Mouse (Mus musculus) myocyte (in vitro differentiated cells): ENCODE results near the gene Hsd17b12.

ENCODE experiments used
- CEBPB ChIP-seq: IDR thresholded peaks from 2 replicates; pipeline ENCODE4 v1.6.1; 2011; ENCODE audit warnings: mild to moderate bottlenecking, moderate library complexity; ENCODE audit not compliant: poor library complexity, insufficient read depth, severe bottlenecking
- E2F4 ChIP-seq: IDR thresholded peaks from one replicate; pipeline ENCODE4 v1.6.1; 2011; ENCODE audit warnings: mild to moderate bottlenecking, control low read depth, moderate library complexity; ENCODE audit not compliant: insufficient read depth
- MAX ChIP-seq: IDR thresholded peaks from one replicate; pipeline ENCODE4 v1.6.1; 2011; ENCODE audit warnings: low read depth, mild to moderate bottlenecking, control low read depth
- MYOG ChIP-seq, 3 experiments: IDR thresholded peaks; one replicate each; pipeline ENCODE4 v1.6.1; 2011; ENCODE audit warnings: control low read depth in 2 of 3, low read depth in 2 of 3, mild to moderate bottlenecking in 2 of 3; ENCODE audit not compliant: insufficient read length in 2 of 3, control insufficient read depth in 1 of 3, insufficient read depth in 1 of 3
- POLR2A ChIP-seq: IDR thresholded peaks from one replicate; pipeline ENCODE4 v1.6.1; 2011; ENCODE audit warnings: low read depth, mild to moderate bottlenecking, control low read depth, moderate library complexity; ENCODE audit not compliant: insufficient read length
- POLR2AphosphoS2 ChIP-seq: IDR thresholded peaks from one replicate; pipeline ENCODE4 v1.6.1; 2011; ENCODE audit warnings: low read depth, control low read depth; ENCODE audit not compliant: insufficient read length
- REST ChIP-seq: IDR thresholded peaks from one replicate; pipeline ENCODE4 v1.6.1; 2011; ENCODE audit warnings: mild to moderate bottlenecking, control low read depth, moderate library complexity; ENCODE audit not compliant: insufficient read depth, insufficient read length
- SRF ChIP-seq: IDR thresholded peaks from one replicate; pipeline ENCODE4 v1.6.1; 2011; ENCODE audit warnings: low read depth; ENCODE audit not compliant: control insufficient read depth, insufficient read length
- TCF12 ChIP-seq: IDR thresholded peaks from one replicate; pipeline ENCODE4 v1.6.1; 2011; ENCODE audit warnings: mild to moderate bottlenecking, control low read depth; ENCODE audit not compliant: poor library complexity, insufficient read depth, severe bottlenecking
- TCF3 ChIP-seq: IDR thresholded peaks from one replicate; pipeline ENCODE4 v1.6.1; 2011; ENCODE audit warnings: low read depth, control low read depth; ENCODE audit not compliant: insufficient read length
- USF1 ChIP-seq: IDR thresholded peaks from one replicate; pipeline ENCODE4 v1.6.1; 2011; ENCODE audit warnings: low read depth, mild to moderate bottlenecking, control low read depth, moderate library complexity

GRCm38 (mm10) chr2:94066120-94066519 is 91.6 kb downstream of the Hsd17b12 start:
- TF ChIP-seq MYOG (IDR thresholded peaks at IDR 0.05; ENCODE audit: control insufficient read depth in 1 of 3, insufficient read depth in 1 of 3, insufficient read length in 2 of 3, low read depth in 2 of 3) (no peak), SRF (no peak), POLR2A (no peak), REST (no peak), POLR2AphosphoS2 (no peak), E2F4 (no peak), CEBPB (no peak), USF1 (no peak), TCF3 (no peak), MAX (no peak), TCF12 (no peak)
